Mouse (Mus musculus) embryo, embryonic 11.5 days (tissue): ENCODE measurements at regions not wholly inside any gene's neighbourhood (a gene's known extent, or its start where the extent isn't known, plus 50 kb on each side); places are given as distances from the start of the nearest gene placed in this dataset.
"Not testable (repeated sequence)": the region's sequence is repeated elsewhere in the genome, so short reads cannot be mapped to it uniquely, and the experiment has no call there.

Source experiments
- DNase-seq: peaks from one replicate; pipeline ENCODE4 v3.0.0-alpha.2; 2012; ENCODE audit warnings: low read depth, low spot score

DNA sequence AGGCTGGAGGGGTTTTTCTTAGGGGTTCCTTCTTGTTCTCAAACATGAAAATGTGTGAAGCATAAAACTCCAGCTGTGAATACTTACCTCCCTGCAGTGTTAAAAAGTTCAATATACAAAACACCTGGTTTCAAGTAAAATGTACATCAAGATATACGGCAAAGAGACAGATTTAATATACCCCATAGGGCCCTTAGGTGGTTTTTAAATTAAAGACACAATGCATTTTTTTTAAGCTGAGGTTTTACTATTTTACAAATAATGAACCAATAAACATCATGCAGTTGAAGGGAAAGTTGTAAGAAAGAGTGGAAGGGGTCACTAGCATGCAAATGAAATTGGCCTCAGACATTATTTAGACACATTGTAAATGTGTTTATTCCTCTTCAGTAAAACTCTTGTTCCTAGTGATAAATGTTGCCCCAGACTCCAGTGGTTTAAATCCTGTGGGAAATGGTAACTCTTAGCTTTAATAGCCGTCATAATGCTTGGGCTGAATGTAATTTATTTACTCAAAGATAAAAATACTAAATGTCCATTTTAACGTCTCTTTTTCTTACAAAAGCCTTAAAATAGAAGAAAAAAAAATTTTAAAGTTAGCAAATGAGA, 1337.9 kb downstream of the Efnb2 start:
- DNase-seq = peak; percentile 32

DNA sequence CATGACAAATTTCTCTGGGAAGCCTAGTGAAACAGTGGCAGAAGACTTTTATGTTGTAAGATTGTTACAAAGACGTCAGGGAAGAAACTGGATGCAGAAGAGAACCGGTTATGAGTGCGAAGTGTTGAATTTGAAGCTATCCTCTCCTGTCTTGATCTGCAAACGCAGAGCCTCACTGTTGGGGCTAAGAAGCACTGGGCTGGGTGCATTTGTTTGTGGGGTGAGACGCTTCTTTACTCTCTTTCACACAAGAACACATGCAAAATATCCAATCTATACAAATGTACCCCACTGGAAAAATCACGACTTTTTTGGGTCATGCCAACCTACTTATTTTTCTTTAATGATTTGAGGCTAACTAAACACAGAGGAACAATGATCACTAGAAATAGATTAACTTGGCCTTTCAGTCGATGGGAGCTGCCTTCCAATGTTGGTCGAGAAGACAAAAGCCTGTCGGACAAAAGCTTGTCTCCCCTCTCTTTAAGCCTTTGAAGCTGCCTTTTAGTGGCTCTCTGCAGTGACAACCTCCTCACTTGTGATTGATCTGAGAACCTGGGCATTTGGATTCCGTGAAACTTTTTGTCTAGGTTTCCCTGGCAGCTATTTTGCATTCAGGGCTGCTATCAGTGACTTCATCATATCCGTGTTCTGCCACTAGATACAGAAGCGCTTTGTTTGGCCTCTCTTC, 1338.5 kb downstream of the Efnb2 start:
- peak; percentile 14 for DNase-seq

DNA sequence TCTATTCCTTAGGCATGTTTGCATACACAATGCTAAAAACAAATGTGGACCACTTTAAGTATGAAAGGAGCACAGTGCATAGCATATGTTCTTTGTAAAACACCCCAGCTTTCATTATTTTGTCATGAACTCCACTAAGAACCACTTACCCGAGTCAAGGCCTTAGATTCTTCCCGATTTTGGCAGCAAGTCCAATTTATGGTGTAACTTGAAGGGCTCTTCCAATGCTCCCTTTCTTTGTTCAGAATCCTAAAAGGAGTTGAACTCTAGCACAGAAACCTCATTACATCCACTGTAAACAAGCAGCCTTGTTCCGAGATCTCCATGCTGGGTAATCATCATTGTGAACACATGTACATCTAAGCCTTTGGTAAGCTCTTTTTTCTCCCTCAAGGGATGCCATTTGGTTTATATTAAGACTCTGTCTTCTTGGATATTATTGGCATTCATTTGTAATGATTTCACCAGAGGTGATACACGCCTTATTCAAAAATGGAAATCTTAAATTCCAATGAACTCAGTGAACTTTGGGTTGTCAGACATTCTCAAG, 1344.2 kb downstream of the Efnb2 start:
- DNase-seq = no peak

DNA sequence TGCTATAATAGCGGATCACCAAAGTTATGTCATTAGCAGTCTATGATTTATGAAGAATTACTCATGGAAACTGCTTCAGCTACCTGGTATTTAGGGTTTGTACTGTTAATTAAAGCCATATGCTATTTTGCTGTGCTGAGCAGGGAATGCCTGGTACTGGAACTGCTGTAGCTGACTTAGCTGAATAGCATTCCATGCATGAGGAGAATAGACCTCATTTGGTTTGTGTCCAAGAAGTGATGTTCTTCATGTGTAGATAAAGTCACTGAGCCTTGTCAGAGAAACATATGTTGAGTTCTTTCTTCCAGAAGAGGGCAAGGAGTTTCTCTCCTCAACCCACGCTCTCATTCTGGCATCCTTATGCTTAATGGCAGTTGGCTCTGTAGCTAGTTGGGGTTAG, 1351.8 kb downstream of the Efnb2 start:
- no peak for DNase-seq

DNA sequence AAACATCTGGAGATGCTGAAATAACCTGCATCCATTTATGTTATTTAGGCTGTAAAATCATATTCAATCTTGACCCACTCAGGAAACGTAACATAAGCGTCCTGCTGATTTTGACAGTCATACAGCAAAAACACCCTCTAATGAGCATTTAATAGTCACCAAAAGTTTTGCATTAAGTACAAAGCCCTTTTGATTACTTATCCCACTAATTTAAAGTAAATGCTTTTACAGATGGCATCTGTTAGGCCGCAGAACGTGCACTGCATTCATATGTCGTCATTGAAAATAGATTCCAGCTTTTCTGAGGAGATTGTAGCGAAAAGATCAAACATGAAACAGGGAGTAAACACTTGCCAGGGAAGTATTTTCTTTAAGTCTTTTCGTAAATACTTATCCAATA, 1371.7 kb downstream of the Efnb2 start:
- DNase-seq = peak; percentile 11

DNA sequence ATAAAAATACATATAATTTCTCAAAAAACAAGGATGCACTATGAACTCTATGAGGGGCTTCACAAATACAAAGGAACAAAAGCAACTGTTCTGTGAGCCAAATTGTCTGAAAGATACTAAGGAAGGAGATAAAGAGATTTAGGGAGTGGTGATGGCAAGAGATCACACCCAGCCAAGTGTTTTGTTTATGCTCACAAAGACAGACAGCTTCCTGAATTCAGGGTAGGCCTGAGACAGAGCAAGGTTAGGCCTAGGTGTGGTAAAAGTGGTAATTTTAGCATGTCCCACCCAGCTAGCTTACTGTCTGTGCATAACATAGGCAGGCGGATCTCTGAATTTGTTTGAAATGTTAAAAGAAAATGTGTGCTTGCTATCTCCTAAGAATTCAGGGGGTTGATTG, 1374.5 kb downstream of the Efnb2 start:
- DNase-seq = no peak

DNA sequence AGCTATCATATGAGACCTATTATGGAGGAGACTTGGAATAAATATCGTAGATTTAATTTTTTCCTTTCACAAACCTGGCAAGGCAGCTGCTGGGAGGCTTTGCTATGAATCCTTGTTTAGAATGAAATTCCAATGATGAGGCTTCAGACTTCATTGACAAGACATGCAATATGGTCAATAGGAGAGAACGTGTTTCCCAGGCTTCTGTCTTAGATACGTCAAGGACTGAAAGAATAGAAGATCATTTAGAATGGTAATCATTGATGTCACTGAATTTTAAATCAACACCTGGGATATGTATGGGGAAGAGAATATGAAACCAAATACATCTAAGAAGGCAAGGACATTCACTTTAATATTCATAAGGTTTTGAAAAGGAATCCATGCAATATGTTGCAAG, 1393.6 kb downstream of the Efnb2 start:
- no peak for DNase-seq

DNA sequence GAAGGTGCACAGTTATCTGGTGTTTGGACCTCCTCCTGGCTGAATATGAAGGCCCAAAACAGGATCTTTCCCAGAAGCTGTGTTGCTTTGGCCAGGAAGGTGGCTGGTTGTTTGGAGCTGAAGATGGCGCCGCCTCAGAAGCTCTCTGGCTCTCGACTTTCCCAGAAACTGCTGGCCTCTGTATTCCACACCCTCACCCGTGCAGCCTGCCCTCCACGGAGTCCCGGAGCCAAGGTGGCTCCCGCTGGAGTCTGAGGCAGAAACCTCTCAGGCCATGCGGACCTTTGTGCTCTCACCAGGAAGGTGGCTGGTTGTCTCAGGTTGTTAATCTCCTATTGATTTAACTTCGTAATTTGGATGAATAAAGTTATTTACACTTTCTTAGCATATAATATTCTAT, 1406.7 kb downstream of the Efnb2 start:
- DNase-seq = not testable (repeated sequence)

DNA sequence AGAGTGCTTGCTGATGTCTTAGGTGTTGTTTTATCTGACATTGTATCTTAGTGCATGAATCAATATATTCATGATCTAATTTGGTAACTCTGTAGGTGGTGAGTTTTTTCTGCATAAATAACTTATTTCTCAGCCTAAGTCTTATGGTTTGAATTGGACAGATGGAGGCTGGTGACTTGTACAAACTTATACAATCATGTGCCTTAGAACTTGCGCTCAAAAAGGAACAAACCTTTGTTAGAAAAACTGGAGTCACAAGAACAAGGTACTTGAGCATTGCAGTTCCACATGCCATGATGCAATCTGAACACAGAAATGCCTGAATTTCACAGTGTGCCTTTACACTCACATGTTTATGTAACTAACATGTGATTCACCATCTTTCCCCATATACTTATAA, 1420.7 kb downstream of the Efnb2 start:
- no peak for DNase-seq

DNA sequence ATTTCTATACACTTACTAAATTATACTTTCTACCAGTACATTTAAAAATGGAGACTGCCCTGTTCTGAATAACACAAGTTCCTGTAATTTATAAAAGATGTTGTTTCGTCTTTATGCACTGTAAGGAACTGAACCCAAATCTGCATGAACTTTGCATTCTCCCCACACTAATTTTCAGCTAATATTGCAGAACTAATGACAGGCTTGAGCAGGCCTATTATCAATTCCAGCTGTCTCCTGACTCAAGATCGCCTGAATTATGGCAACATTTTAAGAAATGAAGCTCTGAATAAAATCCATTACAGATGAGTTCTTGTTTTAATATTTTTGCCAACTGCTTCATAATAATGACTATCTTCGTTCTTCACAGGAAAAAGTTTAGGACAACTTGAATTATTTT, 1427.0 kb downstream of the Efnb2 start:
- no peak for DNase-seq

DNA sequence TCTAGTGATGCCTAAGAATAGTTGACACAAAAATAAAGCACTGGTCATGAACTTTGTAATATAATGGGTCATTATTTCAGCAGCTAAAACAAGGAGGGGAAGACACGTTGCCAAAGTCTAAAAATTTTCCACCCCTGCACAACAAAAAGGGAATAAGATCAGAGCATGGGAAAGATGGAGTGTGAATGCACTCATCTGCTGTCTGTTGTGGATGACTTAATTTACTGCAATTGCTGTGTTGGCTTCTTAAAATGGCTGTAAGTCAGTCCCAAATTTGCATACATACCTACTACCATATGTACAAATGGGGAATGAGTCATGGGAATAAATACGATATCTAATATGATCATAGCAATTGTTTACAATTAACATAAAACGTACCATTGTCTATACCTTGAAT, 1441.7 kb downstream of the Efnb2 start:
- no peak for DNase-seq

DNA sequence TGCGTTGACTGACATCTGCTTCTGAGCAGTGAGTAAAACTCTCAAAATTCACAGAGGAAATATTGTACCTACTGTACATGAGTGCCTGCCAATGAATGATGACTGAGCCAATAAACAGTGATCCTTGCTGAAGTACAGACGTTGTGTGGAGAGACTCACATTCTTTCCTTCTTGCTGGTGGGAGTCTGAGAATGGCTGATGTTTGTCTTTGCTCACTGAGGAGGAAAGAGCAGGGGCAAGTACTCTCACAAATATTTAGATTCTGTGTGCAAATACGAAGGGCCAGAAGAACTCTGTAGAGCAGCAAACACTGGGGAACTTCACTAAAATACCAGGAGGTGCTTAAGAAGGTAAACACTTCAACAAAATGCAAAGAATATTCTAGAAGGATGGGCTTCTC, 1453.9 kb downstream of the Efnb2 start:
- no peak for DNase-seq

DNA sequence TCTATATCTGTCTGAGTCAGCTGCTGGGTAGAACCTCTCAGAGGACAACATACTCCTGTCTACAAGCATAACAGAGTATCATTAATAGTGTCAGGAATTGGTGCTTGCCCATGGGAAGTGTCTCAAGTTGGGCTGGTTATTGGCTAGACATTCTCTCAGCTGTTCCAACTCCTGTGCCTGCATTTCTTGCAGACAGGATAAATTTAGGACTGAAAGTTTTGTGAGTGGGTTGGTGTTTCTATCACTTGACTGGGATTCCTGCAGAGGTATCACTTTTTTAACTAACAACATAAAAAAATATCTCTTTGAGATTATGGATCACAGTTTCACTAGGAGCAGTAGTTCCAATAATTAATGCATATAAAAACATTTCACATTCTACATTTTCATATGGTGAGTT, 1454.4 kb downstream of the Efnb2 start:
- no peak for DNase-seq

DNA sequence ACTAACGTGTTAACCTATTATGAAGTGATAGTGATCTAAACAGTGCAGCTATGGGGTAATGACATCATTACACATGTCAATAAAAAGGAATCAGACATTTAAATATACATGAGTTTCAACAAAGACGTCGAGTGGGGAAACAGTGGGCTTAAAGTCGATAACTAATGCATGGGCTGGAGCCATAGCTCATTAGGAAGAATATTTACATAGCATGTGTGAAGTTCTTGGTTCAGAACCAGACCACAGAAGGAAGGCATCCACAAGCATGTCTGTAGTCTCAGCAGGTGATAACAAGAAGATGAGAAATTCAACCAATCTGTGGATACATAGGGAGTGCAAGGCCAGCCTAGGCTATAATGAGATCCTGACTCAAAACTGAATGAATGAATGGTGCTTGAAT, 1456.0 kb downstream of the Efnb2 start:
- DNase-seq = no peak

DNA sequence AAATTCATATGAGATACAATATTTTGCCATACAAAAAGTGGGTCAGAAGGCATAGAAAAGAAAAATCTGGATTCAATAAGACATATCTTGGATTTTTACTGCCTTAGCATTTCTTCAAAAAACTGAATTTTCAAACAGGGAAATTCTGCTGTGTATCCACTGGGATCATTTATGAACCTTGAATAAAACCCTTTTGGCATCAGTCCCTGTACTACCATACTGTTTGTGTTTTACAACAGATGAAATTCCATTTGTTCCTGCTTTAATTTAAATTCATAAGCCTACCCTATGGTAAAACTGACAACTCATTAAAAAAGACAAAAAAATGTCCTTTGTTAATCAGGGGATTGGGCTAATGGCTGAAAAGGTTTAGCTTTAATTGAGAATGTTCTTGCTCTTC, 1470.3 kb downstream of the Efnb2 start:
- DNase-seq = no peak

DNA sequence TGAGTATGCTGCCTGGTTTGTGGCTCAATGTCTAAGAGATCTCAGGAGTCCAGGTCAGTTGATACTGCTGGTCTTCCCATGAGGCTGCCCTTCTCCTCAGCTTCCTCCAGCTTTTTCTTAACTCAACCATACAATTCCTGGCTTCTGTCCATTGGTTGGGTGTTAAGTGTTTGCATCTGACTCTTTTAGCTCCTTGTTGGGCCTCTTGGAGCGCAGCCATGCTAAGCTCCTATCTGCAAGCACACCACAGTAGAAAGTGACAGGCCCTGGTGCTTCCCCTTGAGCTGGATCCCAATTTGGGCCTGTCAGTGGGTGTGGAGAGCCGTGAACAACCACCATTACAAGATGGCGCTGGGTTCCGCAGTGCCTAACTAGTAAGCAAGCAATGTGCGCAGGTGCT, 1497.7 kb downstream of the Efnb2 start:
- no peak for DNase-seq

DNA sequence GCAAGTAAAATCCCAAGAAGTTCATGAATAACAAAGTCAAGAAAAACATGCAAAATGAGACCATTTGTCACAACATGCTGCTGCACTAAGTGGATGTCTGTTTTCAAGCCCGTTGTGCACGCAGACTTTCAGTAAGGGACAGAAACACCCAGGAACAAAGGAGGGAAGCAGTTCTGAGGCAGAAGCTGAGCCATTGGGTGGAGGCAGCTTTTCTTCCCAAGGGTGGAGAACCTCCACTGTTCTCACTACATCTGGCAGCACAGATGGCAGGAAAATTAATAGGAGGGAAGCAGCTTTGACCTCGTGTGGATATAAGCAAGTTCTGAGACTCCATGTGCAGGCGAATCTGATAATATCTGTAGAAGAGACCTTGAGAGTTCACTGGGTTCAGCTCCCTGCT, 1529.3 kb downstream of the Efnb2 start:
- peak; percentile 1 for DNase-seq

DNA sequence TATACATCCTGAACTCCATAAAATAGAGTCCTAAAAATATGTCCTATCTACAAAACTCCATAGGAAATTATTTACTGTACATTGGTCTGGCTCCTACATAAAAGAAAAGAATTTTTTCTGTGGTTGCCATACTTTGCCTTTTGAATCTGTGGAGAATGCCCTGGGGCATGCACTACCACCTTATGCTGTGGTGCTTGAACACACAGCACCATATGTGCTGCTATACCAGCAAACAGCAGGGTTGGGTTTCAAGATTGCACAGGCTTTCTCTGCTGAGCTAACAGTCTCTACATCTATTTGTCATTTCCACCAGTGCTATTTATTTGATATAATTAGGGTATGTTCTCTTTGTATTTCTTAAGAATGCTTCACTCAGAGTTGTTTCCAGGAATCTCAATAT, 1552.2 kb downstream of the Efnb2 start:
- DNase-seq = no peak

DNA sequence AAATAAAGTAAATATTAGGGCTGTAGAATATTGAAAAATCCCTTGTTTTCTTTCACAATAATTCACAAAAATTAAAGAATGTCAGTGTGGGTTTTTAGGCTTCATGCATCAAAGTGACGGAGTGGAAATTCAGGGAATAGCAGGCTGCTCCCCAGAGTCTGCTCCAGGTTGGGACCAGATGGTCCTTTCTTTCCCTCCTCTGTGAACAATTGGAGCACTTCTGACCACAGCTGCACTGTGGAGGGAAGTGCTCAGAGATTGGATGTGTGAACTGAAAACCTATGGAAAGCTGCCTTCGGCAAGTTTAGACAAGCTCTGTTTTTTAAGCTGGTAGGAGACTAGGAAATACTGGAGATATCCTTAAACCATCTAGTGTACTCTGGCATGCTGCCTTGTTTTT, 1563.5 kb downstream of the Efnb2 start:
- DNase-seq = peak; percentile 30

DNA sequence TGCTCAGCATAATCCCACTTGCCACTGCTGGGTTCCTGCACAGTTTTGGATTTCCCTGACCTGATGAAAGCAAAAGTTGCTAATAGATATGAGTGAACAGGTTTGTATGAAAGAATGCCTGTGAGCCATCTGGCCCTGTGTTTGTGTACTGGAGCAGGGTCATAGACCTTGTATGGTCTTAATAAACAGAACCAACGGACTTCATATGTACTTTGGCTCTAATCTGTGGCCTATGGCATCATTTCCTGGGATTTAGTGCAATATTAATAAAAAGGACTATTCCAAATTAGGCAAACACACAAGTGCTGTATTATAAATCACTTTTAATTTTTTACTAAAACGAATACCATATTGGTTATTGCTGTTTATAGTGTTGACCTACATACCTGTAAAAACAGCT, 1568.2 kb downstream of the Efnb2 start:
- no peak for DNase-seq

DNA sequence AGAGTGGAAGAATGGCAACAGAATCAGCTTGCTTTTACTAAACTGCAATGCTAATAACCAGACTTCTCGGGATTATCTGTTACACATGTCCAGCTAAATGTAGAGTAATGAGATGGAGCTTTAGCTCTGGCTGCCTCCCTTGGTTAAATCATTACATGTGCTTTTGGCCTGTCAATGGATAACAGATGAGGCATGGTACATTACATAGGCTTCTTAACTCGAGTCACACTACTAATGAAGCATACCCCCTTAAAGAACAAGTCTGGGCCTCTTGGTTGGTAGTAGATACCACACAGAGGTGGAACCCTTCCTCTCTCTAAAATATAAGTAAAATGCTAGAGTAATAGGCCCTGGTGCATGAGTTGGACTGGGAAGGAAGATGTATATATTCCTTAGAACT, 1572.9 kb downstream of the Efnb2 start:
- no peak for DNase-seq

DNA sequence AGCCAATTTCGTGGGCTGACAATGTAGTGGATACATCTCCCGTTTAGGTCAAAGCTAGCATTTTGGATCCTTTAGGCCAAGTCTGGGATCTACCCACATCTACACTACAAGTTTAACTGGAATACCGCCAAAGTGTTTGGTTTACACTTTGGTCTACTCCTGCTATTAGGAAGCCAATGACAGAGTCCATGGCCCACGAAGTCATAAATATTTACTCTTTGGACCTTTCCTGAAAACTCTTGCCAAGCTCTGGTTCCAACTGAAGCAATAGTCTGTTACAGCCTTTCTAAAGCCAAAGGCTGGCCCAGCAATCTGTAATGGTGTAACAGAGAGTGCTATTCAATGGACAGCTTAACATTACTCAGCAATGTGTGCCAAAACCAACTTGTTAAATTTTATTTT, 1600.8 kb downstream of the Efnb2 start:
- no peak for DNase-seq

DNA sequence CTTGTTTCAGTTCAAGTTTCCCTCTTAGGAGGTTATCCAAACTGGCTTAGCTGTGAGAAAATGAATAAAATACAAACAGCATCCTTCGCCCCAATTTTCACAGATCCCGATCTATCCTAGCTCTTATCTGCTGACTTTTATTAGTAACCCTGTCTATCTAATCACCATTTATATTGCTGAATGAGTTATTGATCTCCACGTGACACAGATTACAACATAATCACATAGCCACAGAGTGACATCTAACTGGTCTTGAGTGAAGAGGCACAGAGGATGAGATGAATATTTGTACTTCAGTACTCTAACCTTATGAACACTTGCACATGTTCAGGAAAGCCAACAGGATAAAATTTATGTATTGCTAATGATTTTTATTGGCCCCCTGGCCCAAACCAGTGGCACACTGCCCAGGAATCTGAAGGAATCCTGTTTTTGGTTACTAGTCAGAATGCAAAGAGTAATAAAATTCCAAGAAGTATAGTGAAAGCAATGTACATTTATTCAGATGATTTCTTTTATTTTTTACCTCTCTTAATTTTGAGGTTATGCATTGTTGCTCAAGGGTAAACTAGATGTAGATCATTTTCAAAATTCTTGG, 1634.7 kb downstream of the Efnb2 start:
- no peak for DNase-seq
